Mouse (Mus musculus) forebrain, embryonic 14.5 days (tissue): ENCODE measurements at regions not wholly inside any gene's neighbourhood (a gene's known extent, or its start where the extent isn't known, plus 50 kb on each side); places are given as distances from the start of the nearest gene placed in this dataset.

Experiments
- ATAC-seq: fragments of 200-750 bp; cut with Nextera tagmentation; 2 replicates; pipeline ENCODE4 v1.8.0; 2017; ENCODE audit warnings: mild to moderate bottlenecking, moderate library complexity
- DNase-seq: peaks from one replicate; pipeline ENCODE4 v3.0.0-alpha.2; 2015; ENCODE audit warnings: low spot score
- H3K27ac ChIP-seq: fragments of 300-500 bp; sonication (generic); 2 replicates; pipeline ENCODE4 v1.5.1; 2014; ENCODE audit warnings: low read depth, mild to moderate bottlenecking, control low read depth, low read length, moderate library complexity
- H3K27me3 ChIP-seq: fragments of 300-500 bp; sonication (generic); replicated peaks from 2 replicates; pipeline ENCODE4 v1.6.1; 2014; ENCODE audit warnings: low read length, control low read depth, mixed read lengths; ENCODE audit not compliant: control insufficient read depth, insufficient read depth
- H3K36me3 ChIP-seq: fragments of 300-500 bp; sonication (generic); 2 replicates; pipeline ENCODE4 v1.6.1; 2014; ENCODE audit warnings: low read length, control low read depth; ENCODE audit not compliant: control insufficient read depth, insufficient read depth
- H3K4me1 ChIP-seq: fragments of 300-500 bp; sonication (generic); 2 replicates; pipeline ENCODE4 v1.6.1; 2014; ENCODE audit warnings: antibody characterized with exemption, low read length, control low read depth; ENCODE audit not compliant: control insufficient read depth, insufficient read depth
- H3K4me2 ChIP-seq: fragments of 300-500 bp; sonication (generic); 2 replicates; pipeline ENCODE4 v1.6.1; 2014; ENCODE audit warnings: mild to moderate bottlenecking, control low read depth, low read length
- H3K4me3 ChIP-seq: fragments of 300-500 bp; sonication (generic); 2 replicates; pipeline ENCODE4 v1.5.1; 2014; ENCODE audit warnings: low read depth, low read length, control low read depth
- H3K9ac ChIP-seq: fragments of 300-500 bp; sonication (generic); 2 replicates; pipeline ENCODE4 v1.6.1; 2014; ENCODE audit warnings: mild to moderate bottlenecking, low read length, control low read depth, moderate library complexity
- H3K9me3 ChIP-seq: fragments of 300-500 bp; sonication (generic); replicated peaks from 2 replicates; pipeline ENCODE4 v1.6.1; 2016; ENCODE audit warnings: low read length, control low read depth, mixed read lengths; ENCODE audit not compliant: control insufficient read depth
- WGBS: fragments of 180-500 bp; shearing (Covaris S2); extraction: QIAGEN DNeasy Blood & Tissue Kit; methylation state at CpG from one replicate; pipeline ENCODE4 v1.1.7; 2014; 5-methylcytosine and 5-hydroxymethylcytosine counted together

DNA sequence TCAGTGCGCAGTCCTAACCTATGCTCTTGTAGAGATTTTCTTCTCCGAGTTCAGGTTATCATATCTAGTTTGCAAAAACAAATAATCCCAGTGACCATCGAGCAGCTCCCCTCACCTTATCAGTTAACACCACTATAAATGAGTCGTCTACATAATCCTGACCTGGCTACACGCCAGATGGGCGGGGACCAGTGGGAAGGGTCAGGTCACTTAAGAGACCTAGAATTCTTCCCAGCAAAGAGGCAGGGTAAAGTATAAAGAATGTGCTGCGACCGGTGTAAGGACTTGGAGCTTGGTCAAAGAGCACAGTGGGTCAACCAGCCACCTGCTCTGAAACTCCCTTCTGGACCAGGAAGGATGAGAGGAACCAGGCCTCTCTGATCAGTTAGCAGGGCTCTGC lies 102.0 kb upstream of the 1700020N01Rik start:
- H3K27ac ChIP-seq: no peak overlapping the region
- WGBS: 76% methylated on average over 8 of the region's 8 CpGs
- no peak for ATAC-seq
- H3K9me3 ChIP-seq: no peaks in the 10 kb centered on the region
- no peak overlapping the region for H3K9ac ChIP-seq
- no peaks in the 10 kb centered on the region for H3K4me1 ChIP-seq
- no peak for DNase-seq
- no peaks in the 10 kb centered on the region for H3K27me3 ChIP-seq
- H3K4me2 ChIP-seq: no peak overlapping the region
- no peaks in the 10 kb centered on the region for H3K36me3 ChIP-seq
- H3K4me3 ChIP-seq: no peak overlapping the region

- no peak overlapping the region for H3K27ac ChIP-seq
- WGBS: 65% methylated on average over 7 of the region's 7 CpGs
- DNase-seq: no peak
- H3K4me2 ChIP-seq: no peak overlapping the region
- H3K9me3 ChIP-seq: no peaks in the 10 kb centered on the region
- no peak overlapping the region for H3K9ac ChIP-seq
- ATAC-seq: no peak
- no peaks in the 10 kb centered on the region for H3K4me1 ChIP-seq
- H3K4me3 ChIP-seq: no peak overlapping the region
- no peaks in the 10 kb centered on the region for H3K36me3 ChIP-seq
- no peaks in the 10 kb centered on the region for H3K27me3 ChIP-seq
Measured at GRCm38 (mm10) chr10:21492254-21492894, 100.6 kb upstream of the 1700020N01Rik start.

DNA sequence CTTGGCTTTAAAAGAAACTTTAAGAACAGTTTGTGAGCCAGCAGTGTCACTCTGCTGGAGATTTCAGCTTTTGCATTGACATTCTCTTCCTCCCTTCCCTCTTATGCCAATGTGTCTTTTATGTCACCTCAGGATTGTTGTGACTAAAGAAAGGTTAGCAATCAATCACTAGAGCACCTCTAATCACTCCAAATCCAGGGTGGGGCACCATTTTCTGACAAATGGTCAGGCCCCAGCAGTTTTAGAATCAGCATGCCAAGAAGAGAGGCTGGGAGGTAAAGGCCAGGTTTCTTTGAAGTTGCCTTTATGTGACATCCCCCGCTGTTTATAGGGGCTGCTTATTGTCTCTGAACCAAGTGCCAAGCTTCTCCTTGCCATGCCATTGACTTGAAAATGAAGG lies 98.4 kb upstream of the 1700020N01Rik start:
- WGBS: 28% methylated on average over 1 of the region's 1 CpGs
- Histone ChIP-seq H3K9ac (no peak overlapping the region), H3K36me3 (no peaks in the 10 kb centered on the region), H3K4me3 (no peak overlapping the region), H3K4me1 (no peaks in the 10 kb centered on the region), H3K27ac (no peak overlapping the region), H3K9me3 (no peaks in the 10 kb centered on the region), H3K4me2 (no peak overlapping the region), H3K27me3 (no peaks in the 10 kb centered on the region)
- ATAC-seq: no peak
- no peak for DNase-seq

GRCm38 (mm10) chr10:21497110-21497509 lies 95.8 kb upstream of the 1700020N01Rik start:
- DNase-seq (no peak), ATAC-seq (no peak)
- no peak overlapping the region for H3K4me3 ChIP-seq
- no peak overlapping the region for H3K9ac ChIP-seq
- H3K9me3 ChIP-seq: no peaks in the 10 kb centered on the region
- WGBS: 88% methylated on average over 3 of the region's 3 CpGs
- no peak overlapping the region for H3K4me2 ChIP-seq
- H3K36me3 ChIP-seq: no peaks in the 10 kb centered on the region
- H3K27me3 ChIP-seq: no peaks in the 10 kb centered on the region
- H3K4me1 ChIP-seq: no peaks in the 10 kb centered on the region
- no peak overlapping the region for H3K27ac ChIP-seq

- no peaks in the 10 kb centered on the region for H3K4me1 ChIP-seq
- H3K27ac ChIP-seq: no peak overlapping the region
- no peaks in the 10 kb centered on the region for H3K36me3 ChIP-seq
- H3K9me3 ChIP-seq: no peaks in the 10 kb centered on the region
- WGBS: 94% methylated on average over 4 of the region's 4 CpGs
- no peak overlapping the region for H3K4me2 ChIP-seq
- no peak overlapping the region for H3K9ac ChIP-seq
- no peak overlapping the region for H3K4me3 ChIP-seq
- no peak for ATAC-seq
- DNase-seq: no peak
- no peaks in the 10 kb centered on the region for H3K27me3 ChIP-seq
Measured at GRCm38 (mm10) chr10:21498143-21498542, 94.8 kb upstream of the 1700020N01Rik start.

GRCm38 (mm10) chr10:21501658-21502057 lies 91.3 kb upstream of the 1700020N01Rik start:
- no peak overlapping the region for H3K4me3 ChIP-seq
- H3K9me3 ChIP-seq: no peaks in the 10 kb centered on the region
- no peaks in the 10 kb centered on the region for H3K27me3 ChIP-seq
- no peak overlapping the region for H3K9ac ChIP-seq
- 91% methylated on average over 4 of the region's 4 CpGs for WGBS
- no peak overlapping the region for H3K27ac ChIP-seq
- DNase-seq (no peak), ATAC-seq (no peak)
- H3K36me3 ChIP-seq: no peaks in the 10 kb centered on the region
- no peaks in the 10 kb centered on the region for H3K4me1 ChIP-seq
- no peak overlapping the region for H3K4me2 ChIP-seq

DNA sequence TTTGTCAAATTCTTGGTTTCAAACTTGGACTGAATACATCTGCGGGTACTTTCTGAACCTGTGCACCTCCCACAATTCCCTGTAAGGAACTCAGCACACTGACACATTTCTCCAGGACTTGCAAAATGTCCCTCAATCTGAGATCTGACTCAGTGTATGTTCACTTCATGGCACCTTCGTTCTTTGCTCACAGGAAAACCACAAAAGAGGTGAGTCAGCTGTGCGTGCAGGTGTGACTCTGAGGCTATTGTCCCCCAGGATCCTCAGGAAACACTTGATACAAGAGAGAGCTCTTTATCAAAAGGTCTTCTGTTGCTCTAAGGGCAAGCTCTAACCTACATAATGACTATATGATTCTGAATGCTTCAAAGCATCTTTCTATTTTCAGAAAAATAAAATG lies 88.5 kb upstream of the 1700020N01Rik start:
- no peaks in the 10 kb centered on the region for H3K36me3 ChIP-seq
- ATAC-seq: no peak
- WGBS: 87% methylated on average over 3 of the region's 3 CpGs

GRCm38 (mm10) chr10:21511386-21511785 lies 81.6 kb upstream of the 1700020N01Rik start:
- DNase-seq: no peak
- Histone ChIP-seq H3K27me3 (no peaks in the 10 kb centered on the region), H3K36me3 (no peaks in the 10 kb centered on the region), H3K9ac (no peak overlapping the region), H3K4me2 (no peak overlapping the region), H3K27ac (no peak overlapping the region), H3K4me1 (no peaks in the 10 kb centered on the region), H3K9me3 (no peaks in the 10 kb centered on the region), H3K4me3 (no peak overlapping the region)
- WGBS: 71% methylated on average over 5 of the region's 5 CpGs
- ATAC-seq: no peak

More for the DNA sequence above, 88.5 kb upstream of the 1700020N01Rik start:
- Histone ChIP-seq H3K4me1 (no peaks in the 10 kb centered on the region), H3K4me2 (no peak overlapping the region), H3K27me3 (no peaks in the 10 kb centered on the region), H3K4me3 (no peak overlapping the region), H3K9me3 (no peaks in the 10 kb centered on the region), H3K27ac (no peak overlapping the region), H3K9ac (no peak overlapping the region)
- DNase-seq: no peak

GRCm38 (mm10) chr10:21512486-21512885 lies 80.5 kb upstream of the 1700020N01Rik start:
- 94% methylated on average over 13 of the region's 13 CpGs for WGBS
- Histone ChIP-seq H3K9ac (no peak overlapping the region), H3K27me3 (no peaks in the 10 kb centered on the region), H3K27ac (no peak overlapping the region), H3K36me3 (no peaks in the 10 kb centered on the region), H3K4me3 (no peak overlapping the region), H3K4me1 (no peaks in the 10 kb centered on the region), H3K4me2 (no peak overlapping the region), H3K9me3 (no peaks in the 10 kb centered on the region)
- no peak for DNase-seq
- ATAC-seq: no peak
